Mouse (Mus musculus) liver, adult 2 months (tissue): ENCODE measurements at regions not wholly inside any gene's neighbourhood (a gene's known extent, or its start where the extent isn't known, plus 50 kb on each side); places are given as distances from the start of the nearest gene placed in this dataset.

Experiments
- CTCF ChIP-seq: fragments of 200-500 bp; IDR thresholded peaks from 2 replicates; pipeline ENCODE4 v1.5.1; 2011; ENCODE audit warnings: low read depth, low read length, control low read depth
- POLR2A ChIP-seq: fragments of 200-500 bp; IDR thresholded peaks from 2 replicates; pipeline ENCODE4 v1.6.1; 2011; ENCODE audit warnings: low read length, control low read depth; ENCODE audit not compliant: insufficient read depth; ENCODE audit errors: extremely low read depth

DNA sequence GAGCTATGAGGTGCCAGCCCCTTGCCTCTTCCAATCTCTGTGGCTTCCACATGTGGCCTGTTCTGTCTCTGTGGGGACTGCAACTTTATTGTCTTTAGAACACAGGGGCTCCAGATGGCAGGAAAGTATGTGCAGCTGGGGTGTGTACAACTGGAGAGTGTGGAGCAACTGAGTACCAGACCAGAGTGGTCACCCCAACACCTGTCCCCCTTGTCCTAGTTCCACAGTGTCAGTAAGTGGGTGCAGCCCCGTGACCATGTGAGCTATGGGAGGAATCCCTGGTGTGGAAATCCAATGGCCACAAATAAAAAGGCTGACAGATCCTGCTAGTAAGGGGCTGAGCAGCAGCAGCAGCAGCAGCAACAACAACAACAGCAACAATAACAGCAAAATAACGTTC, 126.9 kb upstream of the Tshz3 start:
- TF ChIP-seq CTCF: no peak
- TF ChIP-seq POLR2A: no peak
